Mouse (Mus musculus): ENCODE data around the gene Dcdc2b. TPM values are rescaled to one million over a fixed set of nuclear protein-coding genes. Genes with fewer than 3 reads are reported as not detected.
A peak's percentile ranks its signal among the peaks of the same experiment; 100 is the strongest.

The Dcdc2b gene
- total RNA-seq (2021): 1 to 10 TPM; 2.9 to 7.7 TPM

- intact Hi-C loops (cut with DNase I): no loop called here
- no peak for DNase-seq (ENCODE audit: low spot score in 2 of 2)
Measured at GRCm38 (mm10) chr4:129614093-129614492, at the start of gene Dcdc2b. TSS of gene Dcdc2b (minus strand) at chr4:129614257.

DNA sequence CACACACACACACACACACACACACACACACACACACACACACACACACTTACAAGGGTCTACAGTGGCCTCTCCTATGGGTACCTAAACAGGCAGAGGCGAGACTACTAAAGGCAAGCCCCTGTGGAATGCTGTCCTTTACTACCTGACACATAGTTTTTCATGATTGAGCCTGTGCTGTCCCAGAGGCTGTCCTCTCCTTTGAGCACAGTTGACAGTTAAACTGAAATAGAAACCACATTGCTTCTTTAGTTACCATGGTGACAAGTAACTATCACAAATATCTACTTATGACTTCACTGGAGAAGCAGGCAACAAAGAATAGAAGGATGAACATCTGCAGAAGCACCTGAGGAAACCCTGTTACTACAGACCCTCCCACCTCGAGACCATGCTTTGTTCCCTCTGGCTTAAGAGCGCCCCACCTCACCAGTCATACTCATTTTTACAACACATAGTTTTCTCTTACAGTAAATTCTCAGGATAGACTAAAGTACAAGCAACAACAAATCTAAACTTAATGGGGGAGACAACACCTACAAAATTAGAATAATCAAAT, 48.3 kb upstream of the Dcdc2b start:
- intact Hi-C loops (cut with DNase I): no loop called here
- DNase-seq (ENCODE audit: low spot score in 2 of 2): no peak

DNA sequence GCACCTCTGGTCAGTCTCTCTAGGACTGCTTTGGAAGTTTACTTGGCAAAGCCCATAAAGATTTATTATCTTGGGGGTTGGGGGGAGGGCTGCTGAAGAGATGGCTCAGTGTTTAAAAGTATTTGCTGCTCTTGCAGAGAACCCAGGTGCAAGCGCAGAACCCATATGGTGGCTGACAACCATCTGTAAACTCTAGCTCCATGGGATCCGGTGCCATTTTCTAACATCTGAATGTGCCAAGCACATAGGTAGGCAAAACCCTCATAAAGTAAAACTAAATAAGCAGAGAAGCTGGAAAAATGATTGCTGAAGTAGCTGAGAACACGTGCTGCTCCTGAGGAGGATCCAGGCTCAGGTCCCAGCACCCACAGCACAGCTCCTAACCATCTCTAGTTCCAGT, 47.5 kb upstream of the Dcdc2b start:
- no peak for DNase-seq (ENCODE audit: low spot score in 2 of 2)
- intact Hi-C loops (cut with DNase I): no loop called here

- intact Hi-C loops (cut with DNase I): no loop called here
- no peak for DNase-seq (ENCODE audit: low spot score in 2 of 2)
Measured at GRCm38 (mm10) chr4:129654770-129655169, 40.7 kb upstream of the Dcdc2b start.

DNA sequence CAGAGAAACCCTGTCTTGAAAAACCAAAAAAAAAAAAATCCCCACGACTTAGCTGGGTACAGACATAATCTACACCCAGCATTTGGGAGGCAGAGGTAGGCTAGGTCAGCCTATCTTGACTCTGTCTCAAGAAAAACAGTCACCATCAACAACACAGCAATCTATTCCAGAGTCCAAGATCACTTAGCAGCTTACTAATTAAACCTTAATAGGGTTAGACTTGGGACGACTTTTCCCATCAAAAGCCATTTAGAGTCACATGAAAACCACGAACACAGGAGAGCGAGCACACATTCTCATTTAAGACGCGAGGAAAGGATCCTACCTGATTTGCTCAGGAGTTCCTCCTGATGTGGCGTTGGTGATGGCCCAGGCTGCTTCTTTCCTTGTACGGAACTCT, 36.3 kb upstream of the Dcdc2b start:
- intact Hi-C loops (cut with DNase I): no loop called here
- no peak for DNase-seq (ENCODE audit: low spot score in 2 of 2)

- DNase-seq (ENCODE audit: low spot score in 2 of 2): no peak
- intact Hi-C loops (cut with DNase I): no loop called here
Measured at GRCm38 (mm10) chr4:129648656-129649055, 34.6 kb upstream of the Dcdc2b start.

DNA sequence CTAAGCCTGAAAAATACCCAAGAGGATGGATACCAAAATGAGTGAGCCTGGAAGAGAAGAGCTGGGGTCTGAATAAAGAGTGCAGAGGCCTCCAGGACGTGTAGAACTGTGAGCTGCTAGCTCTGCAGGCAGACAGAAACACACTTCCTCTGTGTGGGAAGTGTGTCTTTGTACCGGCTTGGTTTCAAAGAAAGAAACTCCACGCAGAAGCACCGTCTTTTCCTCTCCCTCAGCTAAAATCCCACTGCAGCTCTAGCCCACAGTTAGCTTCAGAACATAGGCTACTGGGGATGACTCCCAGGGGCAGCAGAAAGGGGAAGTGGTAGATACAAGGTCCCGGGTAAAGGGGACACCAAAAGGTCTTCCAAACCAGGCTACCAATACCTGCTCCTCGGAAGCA, 31.1 kb upstream of the Dcdc2b start:
- intact Hi-C loops (cut with DNase I): no loop called here

GRCm38 (mm10) chr4:129641756-129642155, 27.7 kb upstream of the Dcdc2b start:
- DNase-seq (ENCODE audit: low spot score in 2 of 2): no peak
- intact Hi-C loops (cut with DNase I): loop anchor here (2.0 to 5.0 kb wide), 2 partner anchors 17 to 51 kb away; no protein-coding TSS in a partner anchor

More for the DNA sequence above, 31.1 kb upstream of the Dcdc2b start:
- no peak for DNase-seq (ENCODE audit: low spot score in 2 of 2)

DNA sequence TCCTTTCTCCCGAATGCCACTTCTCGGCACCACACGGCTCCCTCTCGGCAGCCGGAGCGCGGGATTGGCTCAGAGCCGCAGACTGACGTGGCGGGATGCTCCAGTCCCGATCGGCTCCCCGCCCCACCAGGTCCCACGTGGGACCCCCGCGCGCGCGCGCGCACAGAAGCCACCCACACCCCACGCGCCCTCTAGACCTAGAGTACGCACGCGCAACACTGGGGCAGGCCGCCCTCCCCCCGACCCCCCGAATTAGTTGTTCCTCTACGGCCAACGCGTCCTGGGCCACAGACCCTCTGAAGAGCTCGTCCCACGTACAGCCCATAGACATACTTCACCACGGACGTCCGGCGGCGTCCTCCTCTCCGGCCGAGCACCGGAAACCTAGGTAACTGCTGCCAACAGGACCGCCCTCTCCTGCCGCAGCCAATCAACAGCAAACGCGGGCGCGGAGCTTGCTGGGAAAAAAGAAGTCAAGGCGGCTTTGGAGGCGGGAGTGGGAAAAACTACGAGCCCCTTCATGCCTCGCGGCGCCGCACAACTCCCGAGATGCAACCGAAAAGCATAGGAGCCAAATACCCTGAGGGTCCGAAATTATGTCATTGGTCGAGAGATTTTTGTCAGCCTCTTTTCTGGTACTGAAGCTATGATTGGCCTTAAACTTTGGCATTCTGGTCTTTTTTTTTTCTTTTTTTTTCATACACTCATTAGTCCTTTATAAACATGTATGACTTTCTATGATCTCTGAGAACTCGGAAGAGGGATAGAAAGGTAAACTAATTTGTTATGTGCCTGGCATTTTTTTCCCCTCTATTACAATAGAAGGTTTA, 26.8 kb upstream of the Dcdc2b start, which contains the start of gene Txlna:
Gene Txlna, minus strand, starts transcription at position 428 of the 830 bp plus-strand sequence.
- intact Hi-C loops (cut with DNase I): loop anchor here (2.0 to 5.0 kb wide), 2 partner anchors 16 to 51 kb away; no protein-coding TSS in a partner anchor
- peak; percentile 97 to 98 for DNase-seq (ENCODE audit: low spot score in 2 of 2)

GRCm38 (mm10) chr4:129640101-129640637, 26.1 kb upstream of the Dcdc2b start:
- peak in 1 of 2 experiments; percentile 37 for DNase-seq (ENCODE audit: low spot score in 2 of 2)
- intact Hi-C loops (cut with DNase I): loop anchor here (2.0 to 5.0 kb wide), 2 partner anchors 15 to 52 kb away; no protein-coding TSS in a partner anchor

DNA sequence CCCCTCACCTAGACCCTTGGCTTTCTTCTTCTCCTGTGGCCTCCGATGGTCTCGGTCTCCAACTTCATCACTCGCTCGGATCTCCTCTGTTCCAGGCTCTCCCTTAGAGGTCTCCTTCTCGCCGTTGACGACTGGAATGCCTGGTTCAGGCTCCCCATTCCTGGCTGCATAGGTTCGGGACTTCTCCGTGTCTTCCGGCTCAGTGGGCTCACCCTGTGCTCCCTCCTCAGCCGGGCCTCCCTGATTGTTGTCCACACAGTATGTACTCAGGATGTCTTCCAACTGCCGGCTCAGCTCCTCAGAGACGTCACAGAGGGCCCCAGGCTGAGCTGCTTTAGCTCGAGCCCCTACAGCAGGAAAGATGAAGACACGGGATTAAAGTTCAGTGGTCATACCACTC, 25.2 kb upstream of the Dcdc2b start:
- intact Hi-C loops (cut with DNase I): no loop called here
- DNase-seq (ENCODE audit: low spot score in 2 of 2): no peak

DNA sequence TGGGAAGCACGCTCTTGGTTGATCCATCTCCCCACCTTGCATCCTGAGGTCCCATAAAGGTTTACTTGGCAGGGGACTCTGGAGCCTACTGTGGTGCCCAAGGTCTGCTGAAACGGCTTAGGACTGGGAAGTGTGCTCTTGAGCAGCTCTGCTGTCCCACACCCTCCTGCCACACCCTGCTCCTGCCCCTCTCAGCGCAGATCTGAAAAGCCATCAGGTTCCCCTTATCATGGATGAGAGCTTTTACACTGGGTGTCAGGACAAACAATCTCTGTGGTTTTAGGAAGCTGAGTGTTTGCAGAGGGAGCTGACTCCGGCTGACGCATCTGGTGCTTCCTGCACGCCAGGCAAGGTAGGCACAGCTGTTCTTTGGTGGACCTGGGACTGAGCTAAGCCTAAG, 19.8 kb upstream of the Dcdc2b start:
- DNase-seq (ENCODE audit: low spot score in 2 of 2): no peak
- intact Hi-C loops (cut with DNase I): no loop called here

- intact Hi-C loops (cut with DNase I): no loop called here
- DNase-seq (ENCODE audit: low spot score in 2 of 2): no peak
Measured at GRCm38 (mm10) chr4:129631867-129632266, 17.8 kb upstream of the Dcdc2b start.

GRCm38 (mm10) chr4:129630944-129631343, 16.9 kb upstream of the Dcdc2b start:
- DNase-seq (ENCODE audit: low spot score in 2 of 2): no peak
- intact Hi-C loops (cut with DNase I): no loop called here

GRCm38 (mm10) chr4:129626035-129626434, 12.0 kb upstream of the Dcdc2b start:
- intact Hi-C loops (cut with DNase I): no loop called here

GRCm38 (mm10) chr4:129625496-129625895, 11.4 kb upstream of the Dcdc2b start:
- no peak for DNase-seq (ENCODE audit: low spot score in 2 of 2)
- intact Hi-C loops (cut with DNase I): loop anchor here (2.0 kb wide), 1 partner anchor 15 kb away; the partner anchor contains the start of gene Txlna

More at GRCm38 (mm10) chr4:129626035-129626434, 12.0 kb upstream of the Dcdc2b start:
- DNase-seq (ENCODE audit: low spot score in 2 of 2): no peak

DNA sequence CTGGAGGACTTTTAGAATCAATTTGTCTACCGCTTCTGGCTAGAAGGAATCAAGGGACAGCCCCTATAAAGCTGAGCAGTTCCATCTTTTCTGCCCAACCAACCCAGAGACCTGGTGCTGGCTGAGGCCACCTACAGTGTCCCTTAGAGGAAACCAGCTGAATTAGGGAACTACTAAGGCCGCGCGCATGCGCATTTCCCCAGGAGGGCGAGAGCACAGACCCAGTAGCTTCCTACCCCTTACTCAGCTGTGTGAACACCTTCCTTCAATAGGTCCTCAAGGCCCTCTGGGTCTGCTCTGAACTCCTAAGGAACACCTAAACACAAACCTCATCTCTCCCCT, 10.9 kb upstream of the Dcdc2b start:
- DNase-seq (ENCODE audit: low spot score in 2 of 2): peak; percentile 58 to 62
- intact Hi-C loops (cut with DNase I): loop anchor here (2.0 kb wide), 1 partner anchor 16 kb away; the partner anchor contains the start of gene Txlna

- intact Hi-C loops (cut with DNase I): loop anchor here (2.0 kb wide), 1 partner anchor 16 kb away; the partner anchor contains the start of gene Txlna
- DNase-seq (ENCODE audit: low spot score in 2 of 2): peak; percentile 88 to 89
Measured at GRCm38 (mm10) chr4:129624281-129625028, 10.4 kb upstream of the Dcdc2b start.

DNA sequence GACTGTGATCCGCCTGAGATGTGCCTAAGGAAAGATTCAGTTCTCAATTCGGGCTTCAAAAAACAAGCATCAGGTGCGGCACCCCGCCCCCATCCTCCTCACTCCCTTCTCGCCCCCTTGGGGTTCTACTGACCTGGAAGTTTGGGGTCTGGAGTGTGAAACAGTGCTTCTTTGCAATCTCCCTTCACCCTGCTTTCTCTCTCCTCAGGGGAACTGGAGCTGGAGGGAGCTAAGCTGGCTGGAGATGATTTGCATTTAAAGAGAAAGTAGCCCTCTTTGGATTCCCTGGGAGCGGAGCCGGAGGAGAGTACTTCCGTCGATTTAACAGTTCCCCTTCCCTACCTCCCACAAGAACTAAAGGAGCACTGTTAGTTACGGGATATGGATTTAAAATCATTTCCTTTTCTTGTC, 9.6 kb upstream of the Dcdc2b start, which contains the start of gene Ccdc28b:
Gene Ccdc28b, minus strand, starts transcription at position 267 of the 411 bp plus-strand sequence.
- intact Hi-C loops (cut with DNase I): loop anchor here (2.0 kb wide), 1 partner anchor 17 kb away; the partner anchor contains the start of gene Txlna
- DNase-seq (ENCODE audit: low spot score in 2 of 2): peak; percentile 65
